Mouse (Mus musculus) heart, adult 2 months (tissue): ENCODE results near the gene Reln.
A peak's percentile ranks its signal among the peaks of the same experiment; 100 is the strongest.

Experiments
- CTCF ChIP-seq: fragments of 200-600 bp; IDR thresholded peaks from 2 replicates; pipeline ENCODE4 v1.8.1; 2022; ENCODE audit warnings: antibody characterized with exemption, mild to moderate bottlenecking, moderate library complexity
- POLR2A ChIP-seq: fragments of 200-500 bp; IDR thresholded peaks from 2 replicates; pipeline ENCODE4 v1.6.1; 2011; ENCODE audit warnings: mild to moderate bottlenecking, low read depth, low read length, control low read depth; ENCODE audit not compliant: insufficient read depth

GRCm38 (mm10) chr5:22327170-22327569, 17.3 kb downstream of the Reln start:
- TF ChIP-seq CTCF (peak; percentile 69), POLR2A (no peak)
